Mouse (Mus musculus) hindbrain, embryonic 11.5 days (tissue): ENCODE measurements at regions not wholly inside any gene's neighbourhood (a gene's known extent, or its start where the extent isn't known, plus 50 kb on each side); places are given as distances from the start of the nearest gene placed in this dataset.

Source experiments
- ATAC-seq: fragments of 200-750 bp; cut with Nextera tagmentation; 2 replicates; pipeline ENCODE4 v1.8.0; 2017; ENCODE audit warnings: mild to moderate bottlenecking, moderate TSS enrichment, moderate library complexity; ENCODE audit not compliant: low FRiP score
- DNase-seq: peaks from one replicate; pipeline ENCODE4 v3.0.0-alpha.2; 2015; ENCODE audit warnings: low spot score
- H3K27ac ChIP-seq: fragments of 300-500 bp; sonication (generic); 2 replicates; pipeline ENCODE4 v1.5.1; 2014; ENCODE audit warnings: mild to moderate bottlenecking, low read depth, low read length
- H3K27me3 ChIP-seq: fragments of 300-500 bp; sonication (generic); 2 replicates; pipeline ENCODE4 v1.6.1; 2014; ENCODE audit warnings: mild to moderate bottlenecking, low read length, moderate library complexity, mixed read lengths; ENCODE audit not compliant: control insufficient read depth, insufficient read depth
- H3K36me3 ChIP-seq: fragments of 300-500 bp; sonication (generic); 2 replicates; pipeline ENCODE4 v1.6.1; 2014; ENCODE audit warnings: mild to moderate bottlenecking, low read length, moderate library complexity, mixed read lengths; ENCODE audit not compliant: control insufficient read depth, insufficient read depth
- H3K4me1 ChIP-seq: fragments of 300-500 bp; sonication (generic); replicated peaks from 2 replicates; pipeline ENCODE4 v1.6.1; 2014; ENCODE audit warnings: low read length, mixed read lengths; ENCODE audit not compliant: control insufficient read depth, insufficient read depth
- H3K4me2 ChIP-seq: fragments of 300-500 bp; sonication (generic); replicated peaks from 2 replicates; pipeline ENCODE4 v1.6.1; 2014; ENCODE audit warnings: mild to moderate bottlenecking, low read depth, low read length
- H3K4me3 ChIP-seq: fragments of 300-500 bp; sonication (generic); 2 replicates; pipeline ENCODE4 v1.5.1; 2014; ENCODE audit warnings: low read depth, low read length
- H3K9ac ChIP-seq: fragments of 300-500 bp; sonication (generic); 2 replicates; pipeline ENCODE4 v1.6.1; 2014; ENCODE audit warnings: low read depth, low read length
- H3K9me3 ChIP-seq: fragments of 300-500 bp; sonication (generic); 2 replicates; pipeline ENCODE4 v1.6.1; 2016; ENCODE audit warnings: low read length; ENCODE audit not compliant: control insufficient read depth
- WGBS: fragments of 180-500 bp; shearing (Covaris S2); extraction: QIAGEN DNeasy Blood & Tissue Kit; methylation state at CpG from one replicate; pipeline ENCODE4 v1.1.7; 2014; 5-methylcytosine and 5-hydroxymethylcytosine counted together

DNA sequence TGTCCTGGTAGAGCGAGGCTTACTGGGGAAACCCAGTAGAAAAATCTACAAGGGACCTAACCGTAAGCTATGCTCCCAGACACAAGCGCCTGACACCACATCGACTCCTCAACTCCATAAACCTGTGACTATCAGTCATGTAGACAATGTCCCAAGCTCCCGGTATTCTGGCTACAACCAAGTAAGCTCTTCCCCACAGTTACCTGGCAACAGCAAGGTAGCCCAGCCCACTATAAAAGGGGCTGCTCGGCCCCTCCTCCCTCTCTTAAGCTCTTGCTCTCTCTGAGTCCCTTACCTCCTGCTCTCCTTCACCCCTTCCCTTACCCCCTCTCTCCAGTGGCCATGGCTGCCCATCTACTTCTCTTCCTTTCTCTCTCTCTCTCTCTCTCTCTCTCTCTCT is 178.4 kb upstream of the Ercc4 start:
- Histone ChIP-seq H3K4me2 (no peak overlapping the region), H3K4me1 (no peaks in the 10 kb centered on the region), H3K4me3 (no peak overlapping the region), H3K36me3 (no peaks in the 10 kb centered on the region), H3K9ac (no peak overlapping the region), H3K27ac (no peak overlapping the region), H3K27me3 (no peaks in the 10 kb centered on the region), H3K9me3 (no peaks in the 10 kb centered on the region)
- 87% methylated on average over 6 of the region's 6 CpGs for WGBS
- ATAC-seq (no peak), DNase-seq (no peak)

DNA sequence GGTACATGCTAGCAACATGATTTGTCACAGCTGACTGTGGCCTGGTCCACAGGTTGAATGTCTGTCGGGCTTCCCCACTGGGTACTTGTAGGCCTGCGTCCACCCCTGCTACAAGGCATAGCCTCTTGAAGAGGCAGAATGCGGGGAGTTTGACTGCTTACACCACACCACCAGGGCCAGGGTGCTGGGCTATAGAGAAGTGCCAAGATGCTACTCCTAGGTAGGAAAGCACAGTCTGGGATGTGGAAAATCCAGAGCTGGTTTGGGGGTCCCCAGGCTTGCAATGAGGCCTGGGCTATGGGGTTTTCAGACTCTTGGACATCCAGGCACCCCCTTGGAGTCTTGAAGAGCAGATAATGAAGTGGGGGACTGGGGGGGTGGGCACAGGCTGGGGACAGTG is 176.5 kb upstream of the Ercc4 start:
- 95% methylated on average over 3 of the region's 3 CpGs for WGBS
- no peak for ATAC-seq
- no peak overlapping the region for H3K4me2 ChIP-seq

DNA sequence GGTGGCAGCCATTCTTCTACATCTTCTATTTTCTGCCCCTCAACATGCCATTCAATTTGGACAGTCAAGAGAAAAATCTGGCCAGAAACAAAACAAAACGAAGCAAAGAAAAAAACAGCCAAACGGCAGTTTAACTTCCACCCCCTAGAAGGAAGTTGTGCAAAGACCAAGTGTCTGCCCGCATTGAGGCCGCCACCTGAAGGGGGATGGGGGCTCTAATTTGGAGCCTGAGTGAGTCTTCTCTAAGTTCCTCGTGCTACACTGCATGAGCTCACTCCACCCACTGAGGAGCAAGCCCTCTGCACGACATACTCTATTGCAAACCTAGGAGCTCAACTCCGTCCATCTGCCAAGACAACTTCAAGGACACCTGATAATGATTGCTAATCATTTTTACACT is 174.9 kb upstream of the Ercc4 start:
- ATAC-seq, result no peak
- no peak overlapping the region for H3K4me2 ChIP-seq
- H3K27ac ChIP-seq, result no peak overlapping the region
- no peaks in the 10 kb centered on the region for H3K9me3 ChIP-seq
- no peaks in the 10 kb centered on the region for H3K4me1 ChIP-seq
- no peaks in the 10 kb centered on the region for H3K27me3 ChIP-seq
- no peak overlapping the region for H3K4me3 ChIP-seq
- DNase-seq, result no peak
- 78% methylated on average over 7 of the region's 7 CpGs for WGBS
- H3K36me3 ChIP-seq, result no peaks in the 10 kb centered on the region
- H3K9ac ChIP-seq, result no peak overlapping the region

More for the DNA sequence above, 176.5 kb upstream of the Ercc4 start:
- H3K9me3 ChIP-seq, result no peaks in the 10 kb centered on the region
- no peaks in the 10 kb centered on the region for H3K4me1 ChIP-seq
- DNase-seq, result no peak
- H3K36me3 ChIP-seq, result no peaks in the 10 kb centered on the region
- H3K4me3 ChIP-seq, result no peak overlapping the region
- H3K27me3 ChIP-seq, result no peaks in the 10 kb centered on the region
- no peak overlapping the region for H3K27ac ChIP-seq
- H3K9ac ChIP-seq, result no peak overlapping the region

DNA sequence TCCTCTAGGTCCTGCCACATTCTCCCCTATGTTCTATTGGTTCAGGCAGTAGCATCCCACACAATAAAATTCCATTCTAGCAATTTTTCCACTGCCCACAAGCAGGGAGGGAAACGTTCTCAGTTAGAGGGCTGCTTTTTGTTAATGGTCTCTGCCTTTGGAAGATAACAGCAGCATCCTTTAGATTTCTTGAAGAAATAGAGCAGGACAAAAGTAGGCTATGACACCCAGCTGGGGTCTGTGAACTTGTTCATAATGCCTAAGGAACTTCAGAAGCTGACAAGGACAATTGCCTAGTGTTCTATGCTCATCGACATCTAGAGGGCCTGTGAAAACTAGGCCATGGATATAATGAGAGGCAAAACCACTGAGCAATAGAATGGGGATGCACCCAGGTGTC is 174.2 kb upstream of the Ercc4 start:
- DNase-seq (no peak), ATAC-seq (no peak)
- Histone ChIP-seq H3K27me3 (no peaks in the 10 kb centered on the region), H3K4me2 (no peak overlapping the region), H3K4me1 (no peaks in the 10 kb centered on the region), H3K36me3 (no peaks in the 10 kb centered on the region), H3K9ac (no peak overlapping the region), H3K9me3 (no peaks in the 10 kb centered on the region), H3K27ac (no peak overlapping the region), H3K4me3 (no peak overlapping the region)
- WGBS, result 57% methylated on average over 2 of the region's 2 CpGs

DNA sequence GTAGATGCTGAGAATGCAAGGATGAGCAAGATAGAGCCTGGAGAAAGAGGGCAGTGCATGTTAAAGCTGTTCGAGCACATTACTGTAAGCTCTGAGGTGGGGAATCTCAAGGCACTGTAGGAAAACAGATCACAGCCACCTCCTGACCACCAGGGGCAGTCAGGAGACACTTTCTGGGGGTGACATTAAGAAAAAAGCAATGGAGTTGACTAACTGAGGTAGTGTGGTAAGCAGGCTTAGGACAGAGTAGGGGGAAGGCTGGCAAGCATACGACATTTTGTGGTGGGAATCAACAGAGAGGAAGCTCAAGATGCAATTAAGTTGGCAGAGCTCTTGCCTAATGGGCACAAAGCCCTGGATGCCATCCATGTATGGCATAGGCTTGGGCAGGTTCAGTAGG is 172.9 kb upstream of the Ercc4 start:
- no peaks in the 10 kb centered on the region for H3K27me3 ChIP-seq
- ATAC-seq (no peak), DNase-seq (no peak)
- H3K27ac ChIP-seq, result no peak overlapping the region
- no peak overlapping the region for H3K4me2 ChIP-seq
- H3K4me1 ChIP-seq, result no peaks in the 10 kb centered on the region
- 83% methylated on average over 2 of the region's 2 CpGs for WGBS
- H3K36me3 ChIP-seq, result no peaks in the 10 kb centered on the region
- no peak overlapping the region for H3K4me3 ChIP-seq
- H3K9me3 ChIP-seq, result no peaks in the 10 kb centered on the region
- H3K9ac ChIP-seq, result no peak overlapping the region

DNA sequence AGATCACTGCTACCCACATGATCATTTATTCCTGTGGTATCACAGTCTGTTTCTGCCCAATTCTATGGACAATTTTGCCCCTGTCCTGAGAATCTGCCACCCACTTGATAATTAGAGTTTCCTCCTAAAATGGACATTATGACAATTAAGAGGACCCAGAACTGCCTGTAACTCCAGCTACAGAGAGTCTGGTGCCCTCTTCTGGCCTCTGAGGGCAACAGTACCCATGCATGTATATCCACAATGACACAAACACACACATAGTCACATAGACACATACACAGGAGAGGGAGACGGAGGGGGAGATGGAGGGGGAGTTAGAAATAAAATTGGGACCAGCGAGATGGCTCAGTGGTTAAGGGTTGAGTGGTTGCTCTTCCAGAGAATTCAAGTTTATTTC is 170.9 kb upstream of the Ercc4 start:
- no peak overlapping the region for H3K9ac ChIP-seq
- no peaks in the 10 kb centered on the region for H3K27me3 ChIP-seq
- no peaks in the 10 kb centered on the region for H3K9me3 ChIP-seq
- no peak for DNase-seq
- no peaks in the 10 kb centered on the region for H3K36me3 ChIP-seq
- H3K27ac ChIP-seq, result no peak overlapping the region
- no peak overlapping the region for H3K4me3 ChIP-seq
- H3K4me1 ChIP-seq, result no peaks in the 10 kb centered on the region
- no peak for ATAC-seq
- no peak overlapping the region for H3K4me2 ChIP-seq
- WGBS, result 90% methylated on average over 2 of the region's 2 CpGs

DNA sequence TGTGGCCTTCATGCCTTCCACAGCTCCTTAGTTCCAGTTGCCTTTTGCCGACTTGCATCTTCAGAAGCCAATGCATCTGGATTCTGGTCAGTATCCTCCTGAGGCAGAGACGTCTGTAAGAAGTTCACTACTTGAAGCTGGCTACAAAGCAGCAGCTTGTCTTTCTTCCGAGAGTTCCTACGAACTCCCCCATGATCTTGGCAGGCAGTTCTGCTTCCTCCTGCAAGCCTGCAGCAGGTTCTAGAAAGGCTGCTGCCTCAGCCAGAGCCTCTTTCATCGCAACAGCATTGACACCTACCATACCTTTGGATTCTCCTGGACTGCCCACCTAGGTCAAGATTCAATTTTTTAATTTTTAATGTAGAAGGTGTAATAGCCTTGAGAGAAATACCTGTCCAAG is 158.3 kb upstream of the Ercc4 start:
- WGBS, result 89% methylated on average over 5 of the region's 5 CpGs
- DNase-seq, result no peak
- H3K36me3 ChIP-seq, result no peaks in the 10 kb centered on the region

DNA sequence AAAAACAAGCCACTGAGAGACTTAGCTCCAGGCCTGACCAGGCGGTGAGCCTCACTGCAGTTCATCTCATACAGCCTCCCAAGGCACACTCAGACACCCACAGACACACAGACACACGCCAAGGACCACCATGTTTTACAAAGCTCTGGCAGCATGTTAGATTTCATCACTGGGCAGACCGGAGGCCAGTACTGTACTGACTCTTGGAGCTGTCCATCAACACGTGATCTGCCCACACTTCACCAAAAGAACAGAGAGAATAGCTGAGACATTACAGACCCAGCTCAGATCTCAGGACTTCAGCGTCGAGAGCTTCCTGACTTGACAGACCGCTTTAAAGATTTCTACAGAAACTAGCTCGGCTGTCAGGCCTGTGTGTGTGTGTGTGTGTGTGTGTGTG is 155.5 kb upstream of the Ercc4 start:
- H3K9me3 ChIP-seq, result no peaks in the 10 kb centered on the region
- no peak overlapping the region for H3K9ac ChIP-seq
- no peaks in the 10 kb centered on the region for H3K36me3 ChIP-seq
- no peak overlapping the region for H3K27ac ChIP-seq
- ATAC-seq, result no peak
- H3K4me2 ChIP-seq, result no peak overlapping the region
- no peaks in the 10 kb centered on the region for H3K4me1 ChIP-seq
- H3K4me3 ChIP-seq, result no peak overlapping the region
- no peak for DNase-seq
- H3K27me3 ChIP-seq, result no peaks in the 10 kb centered on the region
- WGBS, result 77% methylated on average over 8 of the region's 8 CpGs

More for the DNA sequence above, 158.3 kb upstream of the Ercc4 start:
- Histone ChIP-seq H3K27ac (no peak overlapping the region), H3K4me1 (no peaks in the 10 kb centered on the region), H3K4me2 (no peak overlapping the region), H3K9me3 (no peaks in the 10 kb centered on the region), H3K4me3 (no peak overlapping the region), H3K9ac (no peak overlapping the region), H3K27me3 (no peaks in the 10 kb centered on the region)
- ATAC-seq, result no peak

DNA sequence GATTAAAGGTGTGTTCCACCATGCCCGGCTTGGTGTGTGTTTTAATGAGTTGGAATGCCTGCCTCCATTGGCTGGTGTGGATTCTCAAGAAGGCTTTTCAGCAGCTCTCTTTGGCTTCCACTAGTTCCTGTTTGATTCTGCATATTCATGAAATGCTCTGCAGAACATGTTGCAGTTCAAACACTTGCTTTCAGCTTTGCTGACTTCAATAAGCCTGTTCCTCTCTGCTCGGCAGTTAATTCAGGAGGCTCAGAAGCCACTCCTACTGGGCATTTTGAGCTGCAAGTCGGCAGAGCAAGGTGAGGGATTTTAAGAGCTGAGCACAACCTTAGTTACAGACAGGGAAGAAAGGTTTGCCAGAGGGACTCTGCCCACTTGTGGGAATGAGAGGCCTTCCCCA is 153.1 kb upstream of the Ercc4 start:
- H3K4me2 ChIP-seq, result no peak overlapping the region
- no peaks in the 10 kb centered on the region for H3K9me3 ChIP-seq
- H3K4me1 ChIP-seq, result no peaks in the 10 kb centered on the region
- no peak overlapping the region for H3K9ac ChIP-seq
- H3K27me3 ChIP-seq, result no peaks in the 10 kb centered on the region
- DNase-seq, result no peak
- ATAC-seq, result no peak
- H3K27ac ChIP-seq, result no peak overlapping the region
- WGBS, result 59% methylated on average over 3 of the region's 3 CpGs
- no peak overlapping the region for H3K4me3 ChIP-seq
- no peaks in the 10 kb centered on the region for H3K36me3 ChIP-seq
